Mouse (Mus musculus) stomach, postnatal 0 days (tissue): Measurements from ENCODE around the gene Rps6kc1. TPM values are rescaled to one million over a fixed set of nuclear protein-coding genes. Genes with fewer than 3 reads are reported as not detected.

Source experiments
- ATAC-seq: fragments of 200-750 bp; cut with Nextera tagmentation; 2 replicates; pipeline ENCODE4 v1.8.0; 2017; ENCODE audit not compliant: low FRiP score, low TSS enrichment
- DNase-seq: peaks from one replicate; pipeline ENCODE4 v3.0.0-alpha.2; 2016; ENCODE audit warnings: low spot score
- H3K27ac ChIP-seq: fragments of 300-500 bp; sonication (generic); replicated peaks from 2 replicates; pipeline ENCODE4 v1.5.1; 2014; ENCODE audit warnings: mild to moderate bottlenecking, control low read depth
- H3K27me3 ChIP-seq: fragments of 300-500 bp; sonication (generic); 2 replicates; pipeline ENCODE4 v1.6.1; 2014; ENCODE audit warnings: low read length; ENCODE audit not compliant: control insufficient read depth, insufficient read depth
- H3K36me3 ChIP-seq: fragments of 300-500 bp; sonication (generic); 2 replicates; pipeline ENCODE4 v1.6.1; 2014; ENCODE audit warnings: low read length, mixed read lengths; ENCODE audit not compliant: control insufficient read depth, insufficient read depth
- H3K4me1 ChIP-seq: fragments of 300-500 bp; sonication (generic); replicated peaks from 2 replicates; pipeline ENCODE4 v1.6.1; 2014; ENCODE audit warnings: antibody characterized with exemption; ENCODE audit not compliant: control insufficient read depth, insufficient read depth
- H3K4me2 ChIP-seq: fragments of 300-500 bp; sonication (generic); replicated peaks from 2 replicates; pipeline ENCODE4 v1.6.1; 2014; ENCODE audit warnings: low read depth, mild to moderate bottlenecking, control low read depth, moderate library complexity
- H3K4me3 ChIP-seq: fragments of 300-500 bp; sonication (generic); 2 replicates; pipeline ENCODE4 v1.5.1; 2014; ENCODE audit warnings: low read depth, low read length, control low read depth
- H3K9ac ChIP-seq: fragments of 300-500 bp; sonication (generic); 2 replicates; pipeline ENCODE4 v1.6.1; 2014; ENCODE audit warnings: mild to moderate bottlenecking, low read length, control low read depth, mixed read lengths
- H3K9me3 ChIP-seq: fragments of 300-500 bp; sonication (generic); 2 replicates; pipeline ENCODE4 v1.6.1; 2016; ENCODE audit warnings: low read length; ENCODE audit not compliant: control insufficient read depth
- CTCF ChIP-seq: IDR thresholded peaks from 2 replicates; pipeline ENCODE4 v1.5.1; 2016; ENCODE audit warnings: antibody characterized with exemption, low read depth, mild to moderate bottlenecking, moderate library complexity
- EP300 ChIP-seq: optimal IDR thresholded peaks from 2 replicates; pipeline ENCODE3; 2016; ENCODE audit warnings: antibody characterized with exemption
- WGBS: fragments of 180-500 bp; shearing (Covaris S2); extraction: QIAGEN DNeasy Blood & Tissue Kit; methylation state at CpG from one replicate; pipeline ENCODE4 v1.1.7; 2014; 5-methylcytosine and 5-hydroxymethylcytosine counted together
- polyA plus RNA-seq: library from polyadenylated mRNA; unstranded; fragments of >200 nt; fragmentation: Nextera tagmentation; extraction: Ambion mirVana; gene quantifications from 2 replicates; pipeline ENCODE4 v1.2.1, GENCODE M21; 2015

The Rps6kc1 gene
- polyA plus RNA-seq, 1 experiment from 2014 or later = 4.5 TPM

GRCm38 (mm10) chr1:190658266-190658665 is 253.3 kb downstream of the Rps6kc1 start:
- no peak overlapping the region for H3K9ac ChIP-seq
- H3K36me3 ChIP-seq = no peaks in the 10 kb centered on the region
- H3K27me3 ChIP-seq = no peaks in the 10 kb centered on the region
- 90% methylated on average over 13 of the region's 13 CpGs for WGBS
- no peak for ATAC-seq
- TF ChIP-seq EP300 = no peak
- TF ChIP-seq CTCF = no peak
- no peak overlapping the region for H3K27ac ChIP-seq
- no peaks in the 10 kb centered on the region for H3K4me1 ChIP-seq
- H3K4me3 ChIP-seq = no peak overlapping the region
- no peak overlapping the region for H3K4me2 ChIP-seq
- H3K9me3 ChIP-seq = no peaks in the 10 kb centered on the region
- no peak for DNase-seq

DNA sequence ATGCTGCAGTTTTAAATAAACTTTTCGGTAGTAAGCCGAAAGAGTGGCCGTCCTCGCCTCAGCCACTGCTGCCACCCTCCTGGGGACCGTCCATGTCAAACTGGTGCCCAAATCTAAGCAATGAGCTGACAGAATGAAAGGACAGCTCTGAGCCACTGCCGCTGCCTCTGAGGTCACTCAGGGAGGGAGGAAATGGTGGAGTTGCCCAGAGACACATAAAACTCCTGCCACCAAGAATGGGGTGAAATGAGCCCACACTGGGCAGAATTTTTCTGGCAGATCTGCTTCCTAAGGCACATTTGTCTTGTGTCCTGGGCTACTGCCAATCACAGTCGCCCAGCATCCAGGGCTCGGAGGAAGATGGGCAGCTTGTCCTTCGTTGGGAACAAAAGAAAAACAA is 255.5 kb downstream of the Rps6kc1 start:
- ATAC-seq (no peak), DNase-seq (no peak)
- Histone ChIP-seq H3K9ac (no peak overlapping the region), H3K4me3 (no peak overlapping the region), H3K9me3 (no peaks in the 10 kb centered on the region), H3K36me3 (no peaks in the 10 kb centered on the region), H3K4me1 (no peaks in the 10 kb centered on the region), H3K4me2 (no peak overlapping the region), H3K27ac (no peak overlapping the region), H3K27me3 (no peaks in the 10 kb centered on the region)
- 67% methylated on average over 9 of the region's 9 CpGs for WGBS
- TF ChIP-seq CTCF = no peak
- TF ChIP-seq EP300 = no peak

DNA sequence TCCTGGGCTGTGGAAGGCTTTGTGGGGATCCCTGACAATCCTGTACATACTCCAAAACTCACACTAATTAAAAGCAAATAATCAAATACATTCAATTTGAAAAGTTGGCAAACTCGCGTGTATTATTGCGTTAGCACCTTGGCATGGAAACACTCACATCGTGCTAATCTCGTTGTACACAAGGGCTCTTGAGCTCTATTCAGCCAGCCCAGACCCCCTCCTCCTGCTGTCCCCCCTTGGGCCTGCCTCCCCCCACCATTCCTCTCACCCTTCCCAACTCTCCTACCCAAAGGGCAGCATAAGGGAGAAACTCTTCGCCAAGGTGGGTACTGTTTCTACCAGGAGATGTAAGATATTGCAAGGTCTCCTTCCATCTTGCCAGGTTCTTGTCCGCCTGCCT is 255.9 kb downstream of the Rps6kc1 start:
- WGBS = 80% methylated on average over 7 of the region's 7 CpGs
- TF ChIP-seq EP300 (no peak), CTCF (no peak)
- Histone ChIP-seq H3K9me3 (no peaks in the 10 kb centered on the region), H3K9ac (no peak overlapping the region), H3K4me3 (no peak overlapping the region), H3K36me3 (no peaks in the 10 kb centered on the region), H3K4me1 (no peaks in the 10 kb centered on the region), H3K4me2 (no peak overlapping the region), H3K27me3 (no peaks in the 10 kb centered on the region), H3K27ac (no peak overlapping the region)
- ATAC-seq = no peak
- DNase-seq = no peak

DNA sequence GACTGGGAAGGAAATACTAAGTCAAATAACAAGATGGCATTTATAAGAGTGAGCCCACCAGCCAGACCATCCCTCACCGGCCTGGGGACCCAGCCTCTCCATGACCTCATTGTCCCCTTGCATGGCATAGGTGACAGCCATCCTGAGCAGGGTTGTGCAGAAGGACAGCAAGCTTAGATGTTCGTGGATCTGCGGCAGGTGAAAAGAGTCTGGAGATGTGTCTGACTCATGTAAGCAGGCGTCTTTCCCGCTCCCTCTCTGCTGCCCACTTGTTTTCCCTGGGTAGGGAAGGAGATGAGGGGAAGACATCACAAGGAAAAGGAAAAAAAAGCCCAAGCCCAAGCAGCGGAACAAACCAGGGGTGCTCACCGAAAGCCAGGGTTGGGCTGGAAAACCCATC is 256.5 kb downstream of the Rps6kc1 start:
- no peaks in the 10 kb centered on the region for H3K36me3 ChIP-seq
- H3K27me3 ChIP-seq = no peaks in the 10 kb centered on the region
- ATAC-seq (no peak), DNase-seq (no peak)
- no peak overlapping the region for H3K27ac ChIP-seq
- H3K9ac ChIP-seq = no peak overlapping the region
- TF ChIP-seq CTCF (no peak), EP300 (no peak)
- H3K9me3 ChIP-seq = no peaks in the 10 kb centered on the region
- 86% methylated on average over 7 of the region's 7 CpGs for WGBS
- H3K4me3 ChIP-seq = no peak overlapping the region
- H3K4me2 ChIP-seq = no peak overlapping the region
- no peaks in the 10 kb centered on the region for H3K4me1 ChIP-seq

DNA sequence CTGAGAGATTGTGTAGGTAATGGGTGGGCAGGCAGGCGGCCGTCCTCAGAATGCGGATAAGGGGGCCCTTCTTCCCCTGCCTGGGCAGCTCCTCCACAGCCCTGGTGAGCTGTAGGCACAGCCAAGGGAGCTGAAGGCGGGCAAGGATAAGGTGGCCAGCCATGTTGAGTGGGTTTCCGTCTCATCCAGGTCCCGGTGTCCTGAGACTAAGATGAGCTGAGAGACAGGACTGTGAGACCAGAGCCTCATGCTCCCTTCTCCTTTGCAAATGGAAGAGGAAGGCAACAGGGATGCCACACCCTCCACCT is 256.9 kb downstream of the Rps6kc1 start:
- WGBS = 89% methylated on average over 6 of the region's 6 CpGs
- Histone ChIP-seq H3K4me2 (no peak overlapping the region), H3K4me1 (no peaks in the 10 kb centered on the region), H3K27me3 (no peaks in the 10 kb centered on the region), H3K9ac (no peak overlapping the region), H3K4me3 (no peak overlapping the region), H3K9me3 (no peaks in the 10 kb centered on the region), H3K36me3 (no peaks in the 10 kb centered on the region), H3K27ac (no peak overlapping the region)
- ATAC-seq (no peak), DNase-seq (no peak)
- TF ChIP-seq EP300 = no peak
- TF ChIP-seq CTCF = no peak

- ATAC-seq (no peak), DNase-seq (no peak)
- Histone ChIP-seq H3K4me2 (no peak overlapping the region), H3K27me3 (no peaks in the 10 kb centered on the region), H3K9ac (no peak overlapping the region), H3K4me1 (no peaks in the 10 kb centered on the region), H3K36me3 (no peaks in the 10 kb centered on the region), H3K9me3 (no peaks in the 10 kb centered on the region), H3K27ac (no peak overlapping the region), H3K4me3 (no peak overlapping the region)
- no peak for TF ChIP-seq EP300
- no peak for TF ChIP-seq CTCF
- WGBS = 86% methylated on average over 20 of the region's 20 CpGs
These were observed 257.4 kb downstream of the Rps6kc1 start for GRCm38 (mm10) chr1:190653989-190654693.
